Comparison of ENCODE assay signal across 11 mouse cellular contexts in genomic region chr2:166226331-166226730, GRCm38 (mm10).
"Had no signal": no experiment of that assay in that cellular context is flagged by ENCODE, and none has a peak within 500 bp of the region (broad histone marks: within the 10 kb centered on the region; RNA-seq: fewer than 3 reads in every experiment).

No protein-coding gene starts in this region.

- H3K9me3 ChIP-seq: liver, embryonic 15.5 days; midbrain, embryonic 15.5 days had no signal

- H3K27me3 ChIP-seq: liver, embryonic 15.5 days; midbrain, embryonic 15.5 days had no signal

- H3K27ac ChIP-seq: left cerebral cortex, adult 2 months; liver, embryonic 15.5 days; midbrain, embryonic 15.5 days; neural tube, embryonic 12.5 days; stomach, postnatal 0 days had no signal

- H3K4me1 ChIP-seq: liver, embryonic 15.5 days; midbrain, embryonic 15.5 days had no signal

- H3K4me3 ChIP-seq: left cerebral cortex, adult 2 months; liver, embryonic 15.5 days; midbrain, embryonic 15.5 days; neural tube, embryonic 12.5 days had no signal

- ATAC-seq: lung, postnatal 0 days; midbrain, embryonic 15.5 days had no signal

- H3K36me3 ChIP-seq: liver, embryonic 15.5 days; midbrain, embryonic 15.5 days; neural tube, embryonic 12.5 days had no signal

- H3K4me2 ChIP-seq: liver, embryonic 11.5 days; liver, embryonic 15.5 days; midbrain, embryonic 15.5 days; neural tube, embryonic 12.5 days had no signal

- DNase-seq: kidney, adult 18-20 months; kidney, postnatal 14 days; lung, adult 2 months; lung, postnatal 36 days had no signal

- H3K9ac ChIP-seq: liver, embryonic 15.5 days; midbrain, embryonic 15.5 days; neural tube, embryonic 12.5 days had no signal
